Mouse (Mus musculus): ENCODE data around the gene Zfp534.
"Not testable (repeated sequence)": the region's sequence is repeated elsewhere in the genome, so short reads cannot be mapped to it uniquely, and the experiment has no call there.

Zfp534 gene

GRCm38 (mm10) chr4:147702453-147702852 is at the start of gene Zfp534:
Zfp534 (minus strand) TSS chr4:147702553.
- not testable (repeated sequence) for DNase-seq (ENCODE audit: low spot score)

DNA sequence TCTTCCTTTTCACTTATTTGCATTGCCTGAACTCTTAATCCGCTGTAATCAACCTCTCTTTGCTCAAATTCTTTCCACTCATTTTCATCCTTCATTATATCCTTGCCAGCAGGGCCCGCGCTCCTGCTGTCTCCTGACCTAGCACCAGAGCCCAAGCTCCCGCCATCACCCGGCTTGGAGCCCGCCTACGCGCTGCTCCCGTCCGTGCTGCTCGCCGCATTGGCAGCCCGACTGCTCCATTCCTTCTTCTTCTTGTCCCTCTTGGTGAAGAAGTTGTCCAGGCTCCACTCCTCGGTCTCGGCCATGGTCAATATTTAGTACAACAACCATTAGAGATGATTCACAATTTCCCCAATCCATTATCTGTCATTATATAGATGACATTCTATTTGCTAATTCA is 43.9 kb upstream of the Zfp534 start:
- DNase-seq (ENCODE audit: low spot score) = not testable (repeated sequence)

DNA sequence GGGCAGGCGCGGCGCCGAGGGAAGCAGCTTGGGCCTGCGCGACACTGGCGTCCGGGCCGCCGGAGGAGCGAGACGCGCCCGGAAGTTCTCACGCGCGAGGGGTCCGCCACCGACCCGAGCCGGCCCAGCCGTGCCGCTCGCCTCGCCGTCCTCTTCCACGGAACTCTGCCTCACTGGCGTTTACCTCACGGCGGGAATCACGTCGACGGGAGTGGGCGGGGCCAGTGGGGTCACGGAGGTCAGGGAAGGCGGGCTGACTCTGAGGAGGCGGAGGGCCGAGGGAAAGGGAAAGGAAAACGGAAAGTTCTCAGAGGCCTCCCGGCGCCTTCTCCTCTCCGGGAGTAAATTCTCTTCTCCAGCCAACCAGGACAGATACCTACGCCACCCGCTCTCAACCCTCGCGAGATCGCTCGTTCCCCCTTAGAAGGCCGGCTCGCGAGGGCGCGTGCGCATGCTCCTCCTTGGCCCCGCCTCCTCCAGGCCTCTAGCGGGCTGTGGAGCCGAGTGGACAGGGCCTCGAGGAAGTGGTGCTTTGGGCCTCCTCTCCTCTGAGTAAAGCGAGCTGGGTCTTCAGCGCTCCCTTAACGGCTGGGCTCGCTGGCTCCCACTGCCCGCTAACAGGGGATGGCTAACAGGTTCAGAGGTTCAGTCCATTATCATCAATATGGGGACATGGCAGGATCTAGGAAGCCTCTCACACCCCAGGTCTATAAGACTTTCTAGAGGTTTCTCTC is 36.5 kb upstream of the Zfp534 start:
- not testable (repeated sequence) for DNase-seq (ENCODE audit: low spot score)

GRCm38 (mm10) chr4:147655245-147655644 is 47.1 kb downstream of the Zfp534 start:
- DNase-seq (ENCODE audit: low spot score) = not testable (repeated sequence)

GRCm38 (mm10) chr4:147647407-147647806 is 54.9 kb downstream of the Zfp534 start:
- DNase-seq (ENCODE audit: low spot score) = not testable (repeated sequence)

GRCm38 (mm10) chr4:147642413-147642812 is 59.9 kb downstream of the Zfp534 start, which contains the start of gene Zfp979:
Zfp979 (minus strand) TSS chr4:147642513.
- not testable (repeated sequence) for DNase-seq (ENCODE audit: low spot score)

GRCm38 (mm10) chr4:147641932-147642331 is 60.4 kb downstream of the Zfp534 start:
- not testable (repeated sequence) for DNase-seq (ENCODE audit: low spot score)

DNA sequence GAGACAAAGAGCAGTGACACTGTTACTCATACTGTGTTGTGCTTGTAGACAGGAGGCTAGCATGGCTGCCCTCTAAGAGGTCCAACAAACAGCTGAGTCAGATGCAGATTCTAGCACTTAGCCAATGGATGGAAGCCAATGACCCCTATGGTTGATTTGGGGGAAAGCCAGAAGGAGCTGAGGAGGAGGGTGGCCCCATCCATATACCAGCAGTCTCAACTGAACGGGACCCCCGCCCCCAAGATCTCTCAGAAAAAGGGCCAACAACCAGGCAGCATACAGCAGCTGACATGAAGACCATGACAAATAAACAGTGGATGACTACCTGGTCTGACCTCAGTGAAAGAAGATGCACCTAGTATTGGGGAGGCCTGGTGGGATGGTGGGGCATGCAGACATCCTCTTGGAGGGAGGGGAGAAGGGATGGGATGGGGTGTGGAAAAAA is 68.5 kb downstream of the Zfp534 start:
- DNase-seq (ENCODE audit: low spot score) = not testable (repeated sequence)
